ENCODE assay signal across 21 mouse cellular contexts in the genomic region with DNA sequence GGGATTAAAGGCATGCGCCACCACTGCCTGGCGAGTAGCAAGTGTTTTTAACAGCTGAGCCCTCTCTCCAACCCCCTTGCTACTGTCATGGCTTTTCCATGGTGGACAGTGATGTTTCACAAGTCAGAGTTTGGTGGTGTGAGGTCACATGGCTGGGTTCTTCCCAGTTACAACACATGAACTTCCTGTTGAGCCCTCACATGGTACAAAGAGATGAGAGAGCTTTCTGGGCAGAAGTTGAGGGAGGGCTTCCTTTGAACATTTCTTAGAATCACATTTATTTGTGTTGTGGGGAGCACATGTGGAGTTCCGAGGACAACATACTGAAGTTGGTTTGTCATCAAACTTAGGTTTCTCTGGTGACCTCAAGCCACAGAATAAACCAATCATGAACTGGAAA. TPM values are rescaled to one million over a fixed set of nuclear protein-coding genes. Genes with fewer than 3 reads are reported as not detected.
DNase-seq lines count a peak whose midpoint lies in the region; ATAC-seq lines count a peak whose summit lies in the region.
"Had no signal": no experiment of that assay in that cellular context is flagged by ENCODE, and none has a peak within 500 bp of the region (broad histone marks: within the 10 kb centered on the region; RNA-seq: fewer than 3 reads in every experiment).

No protein-coding gene starts in this region.

- WGBS in macrophage (ENCODE audit: missing documents), result 41% methylated on average over 3 of the region's 3 CpGs

- H3K4me1 ChIP-seq in brown adipose tissue, adult 24 weeks (ENCODE audit: control insufficient read depth, insufficient read depth, insufficient read length, low read length), result peaks cover 36% of the 10 kb centered on the region

- peaks cover 5% of the 10 kb centered on the region; the same call in 1 of the 2 replicates for H3K36me3 ChIP-seq in macrophage (ENCODE audit: inconsistent target)
- H3K36me3 ChIP-seq: embryonic facial prominence, embryonic 10.5 days; heart, embryonic 10.5 days; kidney, embryonic 15.5 days; limb, embryonic 13.5 days had no signal

- no peaks in the 10 kb centered on the region for H3K79me2 ChIP-seq in macrophage (ENCODE audit: inconsistent target)

- ATAC-seq in CD4-positive, CD25-positive, alpha-beta regulatory T cell, adult 4 months, result no peak
- ATAC-seq: forebrain, postnatal 0 days had no signal

- DNase-seq in CD4-positive, CD25-positive, alpha-beta regulatory T cell, adult 2 months (ENCODE audit: low read depth, low spot score), result peak; percentile 18
- peak; percentile 56 for DNase-seq in 3134 (ENCODE audit: extremely low read depth, insufficient read length, low spot score)
- no peak for DNase-seq in spleen, postnatal 10 days (ENCODE audit: low spot score in 2 of 2)
- DNase-seq in layer of hippocampus, postnatal 10 days (ENCODE audit: low spot score in 2 of 2), result no peak
- no peak for DNase-seq in ovary, postnatal 14 days (ENCODE audit: low spot score)
- DNase-seq: adrenal gland, postnatal 10 days; cerebellum, postnatal 10 days; forebrain, postnatal 0 days; right cerebral cortex, postnatal 25 days; thymus, postnatal 14 days had no signal

- peak overlapping the region; percentile 92 for H3K27ac ChIP-seq in brown adipose tissue, adult 24 weeks (replicated peaks; ENCODE audit: low read depth, low read length)
- peak overlapping the region; percentile 88 for H3K27ac ChIP-seq in macrophage
- H3K27ac ChIP-seq: embryonic facial prominence, embryonic 10.5 days; heart, embryonic 10.5 days; kidney, embryonic 15.5 days; layer of hippocampus, adult 2 months; limb, embryonic 13.5 days had no signal

- no peak overlapping the region for H3K4me3 ChIP-seq in brown adipose tissue, adult 24 weeks (ENCODE audit: insufficient read depth, low read depth, low read length)
- no peak overlapping the region for H3K4me3 ChIP-seq in macrophage (ENCODE audit: inconsistent target)
- H3K4me3 ChIP-seq: embryonic facial prominence, embryonic 10.5 days; erythroblast, embryonic 14.5 days; heart, embryonic 10.5 days; kidney, embryonic 15.5 days; layer of hippocampus, adult 2 months; limb, embryonic 13.5 days had no signal

RNA-seq across cellular contexts. Expression of a gene that starts 17.5 kb away (rescaled TPM):
- polyA plus RNA-seq in CD4-positive, CD25-positive, alpha-beta regulatory T cell, adult 4 months (2017; shearing (Covaris generic)), result not detected
- 3.7 and 4.5 TPM in 2 replicates for polyA plus RNA-seq in brown adipose tissue, adult 24 weeks (2012; ENCODE audit: insufficient read depth, insufficient read length, missing spikeins)
- 100 to 1,000 TPM in 25 of 26 experiments, 10 to 100 TPM in 1; 99.4 to 376 (median 193) TPM for total RNA-seq in macrophage (2018; cell fraction: chromatin; rRNA removed)
- total RNA-seq in macrophage (2018; cell fraction: cytosol; rRNA removed), result 100 to 1,000 TPM; 133 to 264 (median 189) TPM
- 100 to 1,000 TPM in 23 of 26 experiments, 10 to 100 TPM in 3; 82.6 to 248 (median 161) TPM for total RNA-seq in macrophage (2018; cell fraction: nucleus; rRNA removed)
- polyA plus RNA-seq in macrophage (2018), result 148 to 183 TPM (median 169 TPM) in 3 replicates
- total RNA-seq in layer of hippocampus, postnatal 10 days (2021), result 1 to 10 TPM; 4.0 TPM
- total RNA-seq: MEL had no signal

RNA-seq across cellular contexts. Expression of a gene that starts 20.7 kb away (rescaled TPM):
- polyA plus RNA-seq in CD4-positive, CD25-positive, alpha-beta regulatory T cell, adult 4 months (2017; shearing (Covaris generic)), result not detected
- polyA plus RNA-seq in brown adipose tissue, adult 24 weeks (2012; ENCODE audit: insufficient read depth, insufficient read length, missing spikeins), result 7.1 and 8.0 TPM in 2 replicates
- 100 to 1,000 TPM in 9 of 26 experiments, 10 to 100 TPM in 17; 15.2 to 495 (median 73.8) TPM for total RNA-seq in macrophage (2018; cell fraction: chromatin; rRNA removed)
- 100 to 1,000 TPM in 2 of 26 experiments, 10 to 100 TPM in 17, 1 to 10 TPM in 7; 5.8 to 162 (median 14.2) TPM for total RNA-seq in macrophage (2018; cell fraction: cytosol; rRNA removed)
- total RNA-seq in macrophage (2018; cell fraction: nucleus; rRNA removed), result 100 to 1,000 TPM in 8 of 26 experiments, 10 to 100 TPM in 18; 12.4 to 280 (median 55.0) TPM
- 8.0 to 11.7 TPM (median 9.1 TPM) in 3 replicates for polyA plus RNA-seq in macrophage (2018)
- 1 to 10 TPM; 1.2 to 2.2 TPM for total RNA-seq in layer of hippocampus, postnatal 10 days (2021)
- polyA plus RNA-seq: midbrain, embryonic 11.5 days had no signal

Comparison
In these comparisons a context has a peak if more than half of its experiments do, and no peak if none do; other contexts are left out.
1. DNase-seq: peak in CD4-positive, CD25-positive, alpha-beta regulatory T cell, adult 2 months (single experiment) and 3134 (single experiment); none in spleen, postnatal 10 days (0 of 2), layer of hippocampus, postnatal 10 days (0 of 2) and ovary, postnatal 14 days (single experiment).
2. RNA of a gene that starts 17.5 kb away (polyA plus RNA-seq): 148 to 183 TPM in macrophage; 3.7 to 4.5 TPM in brown adipose tissue, adult 24 weeks and not detected in CD4-positive, CD25-positive, alpha-beta regulatory T cell, adult 4 months; every median in the first group is over 10 times any median in the second.